Mouse (Mus musculus): ENCODE data around the gene Lipk.

DNA sequence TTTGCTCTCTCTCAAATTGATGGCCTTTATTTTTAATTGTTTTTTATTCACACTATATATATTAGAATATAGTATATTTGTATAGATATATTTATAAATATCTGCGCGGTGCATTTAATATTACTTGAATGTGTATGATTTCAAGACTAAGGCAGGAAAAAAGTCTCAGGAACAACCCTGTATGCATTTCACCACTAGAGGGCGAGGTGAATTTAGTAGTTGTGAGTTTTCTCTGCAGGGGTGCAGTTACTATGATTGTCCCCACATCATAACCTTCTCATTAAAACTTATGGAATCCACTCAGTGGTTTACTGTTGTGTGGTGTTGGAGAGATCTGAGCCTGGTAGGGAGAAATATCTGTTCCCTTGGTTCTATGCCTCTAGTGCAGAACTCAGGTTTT lies 29.1 kb upstream of the Lipk start:
- TF ChIP-seq CTCF (IDR thresholded peaks at IDR 0.05; ENCODE audit: low read depth, low read length) (0 out of 2 replicates have a peak, but pooled peaks have one; percentile 14), POLR2AphosphoS5 (IDR thresholded peaks at IDR 0.05; ENCODE audit: insufficient replicate concordance, low read depth, low read length) (no peak), GATA1 (IDR thresholded peaks at IDR 0.05; ENCODE audit: borderline replicate concordance, low read length) (no peak), TAL1 (conservative IDR thresholded peaks at IDR 0.05; ENCODE audit: low read depth, low read length) (no peak), GATA2 (IDR thresholded peaks at IDR 0.05; ENCODE audit: borderline replicate concordance, low read depth, low read length) (no peak)

Data from G1E (cell line).